Mouse (Mus musculus): ENCODE results near the gene Gm9918. TPM values are rescaled to one million over a fixed set of nuclear protein-coding genes. Genes with fewer than 3 reads are reported as not detected.

Gene Gm9918
- polyA plus RNA-seq, 1 experiment from 2014 or later, result not detected

DNA sequence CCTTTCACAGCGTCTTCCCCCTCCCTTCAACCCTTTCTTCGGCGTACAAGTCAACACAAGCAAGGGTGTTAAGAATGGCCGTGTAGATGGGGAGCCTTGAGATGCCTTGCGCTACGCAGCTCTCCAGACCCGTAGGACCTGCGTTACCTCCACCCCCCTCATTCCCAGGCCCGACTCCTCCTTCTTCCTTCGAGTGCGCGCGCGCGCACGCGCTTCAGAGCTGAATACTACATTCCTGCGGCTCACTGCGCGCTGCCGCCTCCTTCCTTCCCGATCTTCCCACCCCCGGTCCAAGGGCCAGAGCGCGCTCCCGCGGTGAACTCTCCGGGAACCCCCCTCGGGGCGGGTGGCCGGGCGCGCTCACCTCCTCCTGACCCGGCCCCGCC lies 23.5 kb upstream of the Gm9918 start:
- Histone ChIP-seq H3K9ac (no peak overlapping the region), H3K4me1 (replicated peaks) (peaks cover 48% of the 10 kb centered on the region), H3K9me3 (replicated peaks) (no peaks in the 10 kb centered on the region), H3K4me2 (peak overlapping the region; percentile 74), H3K36me3 (replicated peaks) (no peaks in the 10 kb centered on the region), H3K4me3 (replicated peaks) (peak overlapping the region; percentile 56), H3K27me3 (peaks cover 100% of the 10 kb centered on the region), H3K27ac (replicated peaks) (peak overlapping the region; percentile 80)
- peak; percentile 53 for ATAC-seq (ENCODE audit: insufficient read depth)
- WGBS (ENCODE audit: insufficient replicate concordance), result under 1% methylated on average over 35 of the region's 35 CpGs

DNA sequence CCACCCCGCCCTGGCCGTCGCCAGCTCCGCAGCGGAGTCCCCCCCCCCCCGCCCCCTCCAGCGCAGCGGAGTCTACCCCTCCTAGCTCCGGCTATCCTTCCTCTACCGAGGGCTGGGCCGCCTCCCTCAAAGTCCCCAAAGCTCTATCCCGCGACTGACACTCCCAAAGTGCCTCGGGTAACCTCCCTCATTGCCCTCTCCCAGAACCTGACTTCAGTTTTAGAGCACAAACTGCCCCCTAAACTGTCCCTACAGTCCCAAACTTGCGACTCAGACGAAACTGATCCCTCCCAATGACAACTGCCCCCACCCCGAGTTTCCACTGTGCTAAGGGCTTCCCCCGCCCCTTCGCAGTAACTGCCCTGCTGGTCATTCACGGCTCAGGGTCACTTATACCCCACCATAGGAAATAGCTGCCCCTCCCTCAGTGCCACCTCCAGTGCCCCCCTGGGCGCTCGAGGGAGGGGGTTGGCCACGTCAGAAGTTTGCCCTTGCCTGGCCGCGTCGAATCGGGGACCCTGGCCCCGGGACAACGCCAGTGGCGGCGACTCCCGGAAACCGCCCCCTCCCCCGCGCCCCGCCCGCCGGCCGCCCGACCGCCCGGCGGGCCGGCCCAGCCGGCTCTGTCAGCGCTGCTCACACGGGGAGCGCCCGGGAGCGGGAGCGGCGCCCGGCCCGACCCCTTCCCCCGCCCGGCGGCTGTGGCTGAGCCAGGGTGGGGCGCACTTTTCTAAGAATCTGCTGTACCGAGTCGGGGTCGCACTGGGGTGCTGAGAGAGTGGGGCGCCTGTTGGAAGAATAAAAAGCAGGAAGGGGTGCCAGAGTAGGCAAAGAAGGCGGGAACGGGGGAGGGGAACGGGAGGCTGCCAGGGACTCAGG lies 22.9 kb upstream of the Gm9918 start:
- WGBS (ENCODE audit: insufficient replicate concordance), result under 1% methylated on average over 60 of the region's 65 CpGs

DNA sequence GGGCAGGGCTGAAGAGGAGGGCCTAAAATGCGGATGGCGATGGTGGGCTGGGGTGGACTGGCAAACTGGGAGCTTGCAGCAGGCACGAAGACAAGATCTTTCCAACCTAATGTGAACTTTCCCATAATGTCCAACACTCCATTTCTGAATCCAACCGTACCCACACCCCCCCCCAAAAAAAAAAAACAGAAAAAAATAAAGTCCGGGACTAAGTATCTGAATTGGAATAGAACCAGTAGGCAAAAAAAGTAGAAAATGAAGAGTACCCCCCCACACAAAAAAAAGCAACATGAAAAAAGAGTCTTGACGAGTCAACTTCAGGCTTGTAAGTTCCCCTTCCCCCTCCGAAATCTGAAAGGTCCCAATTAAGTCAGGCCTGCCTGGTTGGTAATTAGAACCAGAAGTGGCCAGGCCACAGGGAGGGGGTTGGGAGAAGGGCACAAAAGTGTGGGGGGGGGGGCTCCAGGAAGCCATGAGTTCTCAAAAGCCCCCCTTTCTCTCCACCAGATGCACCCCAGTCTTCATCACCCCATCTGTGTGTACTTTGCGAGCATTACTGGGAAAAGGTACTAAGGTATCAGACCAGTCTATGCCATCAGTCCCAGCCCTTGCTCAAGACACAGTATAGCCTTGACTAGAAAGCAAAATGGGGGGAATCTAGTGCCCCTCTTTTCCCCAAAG lies 22.1 kb upstream of the Gm9918 start:
- Histone ChIP-seq H3K27ac (replicated peaks) (0 out of 2 replicates have a peak overlapping the region, but pooled peaks have one; percentile 80), H3K9me3 (replicated peaks) (no peaks in the 10 kb centered on the region), H3K4me2 (peak overlapping the region; percentile 74), H3K36me3 (replicated peaks) (no peaks in the 10 kb centered on the region), H3K27me3 (peaks cover 98% of the 10 kb centered on the region), H3K4me3 (replicated peaks) (peak overlapping the region; percentile 56), H3K9ac (0 out of 2 replicates have a peak overlapping the region, but pooled peaks have one; percentile 25), H3K4me1 (replicated peaks) (peaks cover 39% of the 10 kb centered on the region)
- ATAC-seq (ENCODE audit: insufficient read depth), result no peak
- WGBS (ENCODE audit: insufficient replicate concordance), result 10% methylated on average over 8 of the region's 8 CpGs

More for the DNA sequence above, 22.9 kb upstream of the Gm9918 start:
- ATAC-seq (ENCODE audit: insufficient read depth), result peak; percentile 43
- Histone ChIP-seq H3K4me2 (peak overlapping the region; percentile 74), H3K27ac (replicated peaks) (peak overlapping the region; percentile 80), H3K36me3 (replicated peaks) (no peaks in the 10 kb centered on the region), H3K27me3 (peaks cover 100% of the 10 kb centered on the region), H3K4me1 (replicated peaks) (peaks cover 47% of the 10 kb centered on the region), H3K9me3 (replicated peaks) (no peaks in the 10 kb centered on the region), H3K4me3 (replicated peaks) (peak overlapping the region; percentile 56), H3K9ac (peak overlapping the region; percentile 25; the same call in 1 of the 2 replicates)

DNA sequence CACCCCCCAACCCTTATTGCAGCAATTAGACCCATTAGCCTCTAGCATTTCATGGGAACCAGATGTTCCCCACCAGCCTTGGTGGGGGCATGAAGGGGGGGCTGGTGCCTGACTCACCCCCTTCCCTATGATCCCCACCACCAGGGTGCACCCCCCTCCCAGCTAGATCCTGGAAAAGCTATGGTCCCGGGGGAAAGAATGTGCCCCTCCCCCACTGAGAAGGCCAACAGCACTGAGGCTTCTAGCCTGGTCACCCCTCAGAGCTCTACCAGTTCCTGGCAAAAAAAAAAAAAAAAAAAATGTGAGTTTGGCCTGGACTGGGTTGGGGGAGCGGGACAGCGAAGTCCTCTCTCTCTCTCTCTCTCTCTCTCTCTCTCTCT lies 21.6 kb upstream of the Gm9918 start:
- Histone ChIP-seq H3K27me3 (peaks cover 98% of the 10 kb centered on the region), H3K4me3 (replicated peaks) (no peak overlapping the region), H3K4me2 (no peak overlapping the region), H3K9me3 (replicated peaks) (no peaks in the 10 kb centered on the region), H3K36me3 (replicated peaks) (no peaks in the 10 kb centered on the region), H3K27ac (replicated peaks) (no peak overlapping the region), H3K4me1 (replicated peaks) (peaks cover 36% of the 10 kb centered on the region), H3K9ac (no peak overlapping the region)
- WGBS (ENCODE audit: insufficient replicate concordance), result 21% methylated on average over 3 of the region's 3 CpGs
- ATAC-seq (ENCODE audit: insufficient read depth), result no peak

DNA sequence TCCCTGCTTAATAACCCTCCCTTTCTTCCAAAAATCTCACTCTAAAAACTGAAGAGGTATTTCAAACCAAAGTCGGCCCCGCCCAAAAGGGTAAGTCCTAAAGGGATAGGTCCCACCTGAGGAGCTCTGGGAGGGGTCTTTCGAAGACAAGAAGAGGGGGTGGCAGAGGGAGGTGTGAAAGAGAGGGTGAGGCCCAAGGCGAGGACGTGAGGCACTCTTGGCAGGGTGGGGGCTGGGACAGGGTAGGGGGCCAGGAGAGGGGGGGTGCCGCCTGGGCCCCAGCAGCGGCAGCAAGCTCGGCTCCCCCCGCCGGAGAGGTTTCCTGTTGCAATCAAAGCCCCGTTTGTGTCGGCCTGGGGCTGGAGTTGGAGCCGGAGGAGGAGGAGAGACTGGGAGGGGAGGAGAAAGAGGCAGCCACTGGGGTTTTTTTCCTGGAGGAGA lies 21.1 kb upstream of the Gm9918 start:
- peaks cover 35% of the 10 kb centered on the region for H3K4me1 ChIP-seq (replicated peaks)
- no peaks in the 10 kb centered on the region for H3K9me3 ChIP-seq (replicated peaks)
- peaks cover 98% of the 10 kb centered on the region for H3K27me3 ChIP-seq
- no peak for ATAC-seq (ENCODE audit: insufficient read depth)
- H3K36me3 ChIP-seq (replicated peaks), result no peaks in the 10 kb centered on the region
- H3K4me3 ChIP-seq (replicated peaks), result no peak overlapping the region
- H3K27ac ChIP-seq (replicated peaks), result no peak overlapping the region
- 4% methylated on average over 13 of the region's 13 CpGs for WGBS (ENCODE audit: insufficient replicate concordance)
- H3K9ac ChIP-seq, result no peak overlapping the region
- H3K4me2 ChIP-seq, result peak overlapping the region; percentile 30; the same call in 1 of the 2 replicates

DNA sequence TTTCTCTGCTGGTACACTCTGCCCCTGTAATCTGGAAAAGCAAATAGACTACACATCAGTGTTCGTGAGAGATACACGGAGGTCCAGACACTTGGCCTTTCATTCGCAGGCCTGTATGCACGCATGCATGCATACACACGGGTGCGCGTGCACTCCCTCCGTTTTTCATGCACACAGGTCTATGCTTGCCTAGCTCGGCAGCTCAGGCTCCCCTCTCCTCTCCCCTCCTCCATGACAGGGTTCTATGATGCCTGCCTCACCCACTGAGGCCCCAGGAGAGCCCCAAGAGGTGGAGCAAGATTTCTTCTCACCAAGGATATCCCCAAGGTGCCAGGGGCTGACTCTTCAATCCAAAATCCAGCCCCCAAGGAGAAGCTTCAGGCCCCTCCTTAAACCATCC lies 20.4 kb upstream of the Gm9918 start:
- no peak overlapping the region for H3K27ac ChIP-seq (replicated peaks)
- H3K4me3 ChIP-seq (replicated peaks), result no peak overlapping the region
- no peaks in the 10 kb centered on the region for H3K36me3 ChIP-seq (replicated peaks)
- no peaks in the 10 kb centered on the region for H3K9me3 ChIP-seq (replicated peaks)
- no peak overlapping the region for H3K9ac ChIP-seq
- 55% methylated on average over 9 of the region's 9 CpGs for WGBS (ENCODE audit: insufficient replicate concordance)
- no peak for ATAC-seq (ENCODE audit: insufficient read depth)
- H3K4me1 ChIP-seq (replicated peaks), result peaks cover 29% of the 10 kb centered on the region
- H3K27me3 ChIP-seq, result peaks cover 98% of the 10 kb centered on the region
- H3K4me2 ChIP-seq, result no peak overlapping the region

DNA sequence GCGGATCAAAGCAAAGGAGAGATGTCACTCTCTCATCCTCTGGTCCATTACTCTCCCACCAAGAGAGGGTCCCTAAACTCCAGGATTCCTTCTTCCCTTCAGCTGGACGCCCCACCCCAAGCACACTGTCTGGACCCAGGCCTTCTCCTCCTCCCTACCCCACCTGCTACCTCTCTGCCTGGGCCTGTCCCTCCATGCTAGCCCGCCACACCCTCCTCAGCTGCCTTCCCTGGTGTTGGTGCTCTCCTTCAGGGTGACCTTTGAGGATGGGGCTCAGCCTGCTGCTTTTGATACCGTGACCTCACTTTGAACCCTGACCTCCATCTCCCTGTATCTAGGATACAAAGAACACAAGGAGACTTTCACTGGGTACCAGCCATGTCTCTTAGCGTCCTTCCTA lies 19.8 kb upstream of the Gm9918 start:
- H3K27me3 ChIP-seq, result peaks cover 98% of the 10 kb centered on the region
- H3K4me2 ChIP-seq, result no peak overlapping the region
- H3K9ac ChIP-seq, result no peak overlapping the region
- WGBS (ENCODE audit: insufficient replicate concordance), result 62% methylated on average over 5 of the region's 5 CpGs
- ATAC-seq (ENCODE audit: insufficient read depth), result no peak
- H3K36me3 ChIP-seq (replicated peaks), result no peaks in the 10 kb centered on the region
- peaks cover 24% of the 10 kb centered on the region for H3K4me1 ChIP-seq (replicated peaks)
- H3K4me3 ChIP-seq (replicated peaks), result no peak overlapping the region
- H3K27ac ChIP-seq (replicated peaks), result no peak overlapping the region
- no peaks in the 10 kb centered on the region for H3K9me3 ChIP-seq (replicated peaks)

DNA sequence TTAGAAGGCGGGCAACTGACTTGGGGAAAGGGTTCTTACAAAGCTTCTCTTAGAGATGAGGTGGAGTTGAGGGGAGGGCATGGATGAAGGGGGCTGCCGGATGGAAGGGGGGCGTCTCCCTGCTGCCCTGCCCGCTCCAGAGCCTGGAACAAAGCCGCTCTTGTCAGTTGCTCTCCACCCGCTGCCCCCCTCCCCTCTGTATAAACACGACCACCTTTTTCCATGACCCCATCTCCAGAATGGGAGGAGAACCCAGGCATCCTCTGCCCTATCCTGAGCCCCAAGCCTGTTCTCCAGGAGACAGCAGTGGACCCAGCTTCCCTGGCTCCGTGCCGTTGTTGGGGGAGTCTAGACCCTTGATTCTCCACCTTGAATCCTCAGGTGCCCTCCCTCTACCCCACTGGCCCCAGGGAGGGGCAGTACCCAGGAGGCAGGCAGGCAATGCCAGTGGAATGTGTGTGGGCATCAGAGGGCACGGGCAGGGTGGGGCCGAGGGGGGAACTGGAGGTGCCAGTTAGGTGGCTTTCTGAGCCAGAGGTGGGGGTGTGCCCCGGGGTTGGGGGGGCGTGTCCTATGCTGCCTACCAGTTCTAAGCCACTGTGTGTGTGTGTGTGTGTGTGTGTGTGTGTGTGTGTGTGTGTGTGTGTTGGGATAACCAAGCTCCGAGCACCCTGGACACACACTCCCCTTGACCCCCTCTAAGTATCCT lies 14.7 kb upstream of the Gm9918 start:
- no peak for ATAC-seq (ENCODE audit: insufficient read depth)
- WGBS (ENCODE audit: insufficient replicate concordance), result 49% methylated on average over 13 of the region's 14 CpGs

DNA sequence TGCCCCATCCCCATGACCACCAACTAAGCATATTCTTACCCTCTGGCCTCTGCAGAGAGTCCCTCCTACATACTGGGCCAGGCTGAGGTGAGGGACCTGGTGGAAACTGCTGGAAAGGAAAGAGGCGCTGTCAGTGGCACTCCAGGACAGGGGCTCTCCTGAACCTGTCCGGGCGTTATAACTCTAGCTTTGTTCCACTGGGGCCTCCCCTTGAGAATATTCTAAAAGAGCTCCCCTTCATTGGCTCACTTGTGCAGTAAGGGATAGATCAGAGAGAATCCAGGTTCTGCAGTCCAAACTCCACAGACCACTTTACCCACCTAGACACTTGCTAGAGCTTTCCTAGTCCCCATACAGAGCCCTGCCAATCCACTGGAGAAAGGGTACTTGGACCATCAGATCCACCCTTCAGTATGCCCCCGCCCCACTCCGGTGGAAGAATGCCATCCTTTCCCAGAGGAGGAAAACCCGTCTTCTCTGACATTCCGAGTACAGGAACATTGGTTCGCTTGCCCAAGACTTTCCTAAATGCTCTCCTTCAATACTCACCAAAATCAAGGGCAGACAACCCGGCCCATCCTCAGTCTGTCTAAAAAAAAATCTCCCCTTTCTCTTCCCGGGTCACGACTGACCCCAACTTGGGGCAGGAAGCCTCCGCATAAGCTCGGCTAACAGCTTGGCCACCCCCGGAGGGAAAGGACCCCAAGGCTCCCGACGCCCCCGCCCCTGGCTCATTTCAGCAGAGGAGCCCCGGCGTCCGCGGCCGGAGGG lies 13.7 kb upstream of the Gm9918 start:
- no peak for ATAC-seq (ENCODE audit: insufficient read depth)
- Histone ChIP-seq H3K4me1 (replicated peaks) (peaks cover 16% of the 10 kb centered on the region), H3K27me3 (peaks cover 90% of the 10 kb centered on the region), H3K36me3 (replicated peaks) (no peaks in the 10 kb centered on the region), H3K9me3 (replicated peaks) (no peaks in the 10 kb centered on the region), H3K4me3 (replicated peaks) (peak overlapping the region; percentile 53), H3K9ac (peak overlapping the region; percentile 15; the same call in 1 of the 2 replicates), H3K27ac (replicated peaks) (no peak overlapping the region), H3K4me2 (peak overlapping the region; percentile 70)
- WGBS (ENCODE audit: insufficient replicate concordance), result 13% methylated on average over 22 of the region's 22 CpGs

More for the DNA sequence above, 14.7 kb upstream of the Gm9918 start:
- no peak overlapping the region for H3K9ac ChIP-seq
- peaks cover 96% of the 10 kb centered on the region for H3K27me3 ChIP-seq
- H3K4me1 ChIP-seq (replicated peaks), result peaks cover 16% of the 10 kb centered on the region
- no peak overlapping the region for H3K4me3 ChIP-seq (replicated peaks)
- H3K27ac ChIP-seq (replicated peaks), result no peak overlapping the region
- H3K4me2 ChIP-seq, result no peak overlapping the region
- H3K36me3 ChIP-seq (replicated peaks), result no peaks in the 10 kb centered on the region
- H3K9me3 ChIP-seq (replicated peaks), result no peaks in the 10 kb centered on the region
